Mouse (Mus musculus): ENCODE measurements around the gene Usp2. TPM values are rescaled to one million over a fixed set of nuclear protein-coding genes. Genes with fewer than 3 reads are reported as not detected.
"Not testable (repeated sequence)": the region's sequence is repeated elsewhere in the genome, so short reads cannot be mapped to it uniquely, and the experiment has no call there.

The Usp2 gene
- polyA plus RNA-seq, 1 experiment from 2014 or later = 31.9 TPM

DNA sequence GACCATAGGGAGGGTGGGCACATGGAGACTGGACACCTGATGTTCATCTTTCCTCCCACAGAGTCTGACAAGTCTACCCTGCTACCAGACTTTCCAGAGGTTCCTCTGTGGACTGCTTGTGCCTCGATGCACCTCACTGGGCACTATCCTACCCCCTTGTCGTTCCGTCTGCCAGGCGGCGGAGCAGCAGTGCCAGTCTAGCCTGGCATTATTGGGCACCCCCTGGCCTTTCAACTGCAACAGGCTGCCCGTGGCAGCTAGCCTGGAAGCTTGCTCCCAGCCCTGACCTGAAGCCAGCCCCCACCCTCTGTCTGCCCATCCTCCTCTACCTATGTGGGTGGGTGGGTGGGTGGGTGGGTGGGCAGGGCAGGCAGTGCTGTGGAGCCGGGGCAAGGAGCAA is 39.4 kb downstream of the Usp2 start:
- no peak overlapping the region for H3K4me3 ChIP-seq (replicated peaks)
- no peaks in the 10 kb centered on the region for H3K27me3 ChIP-seq
- no peak overlapping the region for H3K4me2 ChIP-seq
- H3K4me1 ChIP-seq = peaks cover 68% of the 10 kb centered on the region
- H3K27ac ChIP-seq = no peak overlapping the region
- 78% methylated on average over 7 of the region's 7 CpGs for WGBS
- H3K36me3 ChIP-seq = peaks cover 36% of the 10 kb centered on the region
- no peak for ATAC-seq (replicated peaks; ENCODE audit: low FRiP score)
- no peaks in the 10 kb centered on the region for H3K9me3 ChIP-seq (replicated peaks)
- H3K9ac ChIP-seq = no peak overlapping the region

DNA sequence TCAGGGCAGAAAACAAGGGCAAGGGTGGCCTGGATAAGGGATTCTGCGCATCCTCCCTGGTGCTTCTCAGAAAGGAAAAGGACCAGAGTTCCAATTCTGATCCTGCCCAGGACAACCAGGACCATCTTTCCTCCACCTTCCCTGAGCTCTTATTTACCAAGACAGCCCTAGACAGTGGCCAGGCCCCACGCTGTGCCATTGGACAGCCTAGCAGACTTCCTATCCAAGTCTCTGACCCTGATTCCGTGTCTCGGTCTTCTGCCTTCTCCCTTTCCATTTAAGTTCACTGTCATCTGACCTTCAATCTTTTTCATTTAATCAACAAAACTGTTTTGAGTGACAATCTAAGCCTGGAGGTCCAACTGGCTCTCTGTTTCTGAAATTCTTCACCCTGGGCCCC is 39.8 kb downstream of the Usp2 start:
- H3K27ac ChIP-seq = peak overlapping the region; percentile 86
- H3K4me3 ChIP-seq (replicated peaks) = no peak overlapping the region; the same call in 1 of the 2 replicates
- 0 out of 2 replicates have a peak overlapping the region, but pooled peaks have one; percentile 55 for H3K4me2 ChIP-seq
- H3K9ac ChIP-seq = 0 out of 2 replicates have a peak overlapping the region, but pooled peaks have one; percentile 22
- ATAC-seq (replicated peaks; ENCODE audit: low FRiP score) = no peak
- H3K9me3 ChIP-seq (replicated peaks) = no peaks in the 10 kb centered on the region
- peaks cover 65% of the 10 kb centered on the region for H3K4me1 ChIP-seq
- WGBS = 71% methylated on average over 4 of the region's 4 CpGs
- H3K36me3 ChIP-seq = peaks cover 36% of the 10 kb centered on the region
- no peaks in the 10 kb centered on the region for H3K27me3 ChIP-seq

- peaks cover 36% of the 10 kb centered on the region for H3K36me3 ChIP-seq
- peak; percentile 55 for ATAC-seq (replicated peaks; ENCODE audit: low FRiP score)
- H3K27ac ChIP-seq = peak within 1 kb of the TSS; percentile 86
- no peaks in the 10 kb centered on the region for H3K9me3 ChIP-seq (replicated peaks)
- WGBS = 20% methylated on average over 8 of the region's 8 CpGs
- peaks cover 65% of the 10 kb centered on the region for H3K4me1 ChIP-seq
- peak within 1 kb of the TSS; percentile 23 for H3K4me3 ChIP-seq (replicated peaks)
- peak within 1 kb of the TSS; percentile 22; the same call in 1 of the 2 replicates for H3K9ac ChIP-seq
- peak within 1 kb of the TSS; percentile 55 for H3K4me2 ChIP-seq
- no peaks in the 10 kb centered on the region for H3K27me3 ChIP-seq
These were observed 40.3 kb downstream of the Usp2 start, which contains the start of gene C1qtnf5 for GRCm38 (mm10) chr9:44107110-44107509. C1qtnf5 (plus strand) TSS chr9:44107245.

GRCm38 (mm10) chr9:44107557-44108179 is 40.8 kb downstream of the Usp2 start:
- Histone ChIP-seq H3K36me3 (peaks cover 36% of the 10 kb centered on the region), H3K9ac (peak overlapping the region; percentile 22; the same call in 1 of the 2 replicates), H3K4me3 (replicated peaks) (peak overlapping the region; percentile 23), H3K4me2 (peak overlapping the region; percentile 55), H3K27ac (peak overlapping the region; percentile 86), H3K9me3 (replicated peaks) (no peaks in the 10 kb centered on the region), H3K4me1 (peaks cover 63% of the 10 kb centered on the region), H3K27me3 (no peaks in the 10 kb centered on the region)
- WGBS = 32% methylated on average over 25 of the region's 25 CpGs
- no peak; the same call in none of the 2 replicates for ATAC-seq (replicated peaks; ENCODE audit: low FRiP score)

DNA sequence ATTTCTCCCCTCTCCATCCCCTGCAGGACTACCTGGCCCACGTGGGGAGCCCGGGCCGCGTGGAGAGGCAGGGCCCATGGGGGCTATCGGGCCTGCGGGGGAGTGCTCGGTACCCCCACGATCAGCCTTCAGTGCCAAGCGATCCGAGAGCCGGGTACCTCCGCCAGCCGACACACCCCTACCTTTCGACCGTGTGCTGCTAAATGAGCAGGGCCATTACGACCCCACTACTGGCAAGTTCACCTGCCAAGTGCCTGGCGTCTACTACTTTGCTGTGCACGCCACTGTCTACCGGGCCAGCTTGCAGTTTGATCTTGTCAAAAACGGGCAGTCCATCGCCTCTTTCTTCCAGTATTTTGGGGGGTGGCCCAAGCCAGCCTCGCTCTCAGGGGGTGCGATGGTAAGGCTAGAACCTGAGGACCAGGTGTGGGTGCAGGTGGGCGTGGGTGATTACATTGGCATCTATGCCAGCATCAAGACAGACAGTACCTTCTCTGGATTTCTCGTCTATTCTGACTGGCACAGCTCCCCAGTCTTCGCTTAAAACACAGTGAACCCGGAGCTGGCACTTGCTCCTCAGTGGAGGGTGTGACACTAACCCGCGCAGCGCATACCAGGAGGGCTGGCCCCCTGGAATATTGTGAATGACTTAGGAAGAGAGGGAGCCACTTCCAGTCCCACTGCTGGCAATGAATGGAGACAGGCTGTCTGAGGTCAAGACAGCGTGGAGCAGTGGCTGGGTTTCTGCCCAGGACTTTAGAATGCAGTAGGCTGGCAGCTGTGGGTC is 41.6 kb downstream of the Usp2 start:
- no peak for ATAC-seq (replicated peaks; ENCODE audit: low FRiP score)
- Histone ChIP-seq H3K27ac (peak overlapping the region; percentile 86; the same call in 1 of the 2 replicates), H3K9me3 (replicated peaks) (no peaks in the 10 kb centered on the region), H3K36me3 (peaks cover 36% of the 10 kb centered on the region), H3K4me1 (peaks cover 62% of the 10 kb centered on the region), H3K27me3 (no peaks in the 10 kb centered on the region), H3K9ac (peak overlapping the region; percentile 31; the same call in 1 of the 2 replicates), H3K4me2 (peak overlapping the region; percentile 55), H3K4me3 (replicated peaks) (peak overlapping the region; percentile 30; the same call in 1 of the 2 replicates)
- 72% methylated on average over 31 of the region's 31 CpGs for WGBS

DNA sequence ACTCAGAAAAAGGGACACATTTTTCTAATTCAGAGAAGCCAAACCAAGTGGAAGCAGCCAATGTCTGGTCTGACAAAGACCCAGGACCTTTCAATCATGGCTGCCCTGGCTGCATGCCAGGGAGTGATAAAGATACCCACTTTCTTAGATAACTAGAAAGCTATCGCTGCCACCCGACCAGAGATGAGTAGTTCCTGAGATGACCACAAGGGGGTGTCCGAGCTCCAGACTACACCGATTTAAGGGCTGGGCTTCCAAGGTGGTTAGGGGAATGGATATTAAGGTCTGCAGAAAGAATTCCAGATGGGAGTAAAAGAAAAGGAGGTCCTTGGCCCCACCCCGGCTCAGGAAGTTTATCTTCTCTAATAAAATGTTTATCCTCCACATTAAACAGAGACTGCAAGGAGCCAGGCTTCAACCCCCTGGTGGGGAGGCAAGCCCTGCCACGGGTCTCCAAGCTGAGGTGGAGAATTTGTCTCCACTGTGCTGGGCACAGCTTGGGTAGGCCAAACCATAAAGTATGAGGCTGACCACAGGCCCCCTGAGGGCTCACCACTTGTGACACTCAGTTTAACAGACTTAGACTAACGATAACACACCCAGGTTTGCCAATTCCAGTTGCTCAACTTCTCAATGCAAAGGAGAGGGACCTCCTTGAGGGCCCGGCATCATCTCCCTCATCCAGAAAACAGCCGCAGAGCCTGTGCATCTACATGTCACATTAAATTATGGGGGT is 42.7 kb downstream of the Usp2 start:
- Histone ChIP-seq H3K36me3 (peaks cover 32% of the 10 kb centered on the region), H3K4me3 (replicated peaks) (peak overlapping the region; percentile 30), H3K4me1 (peaks cover 68% of the 10 kb centered on the region), H3K27me3 (no peaks in the 10 kb centered on the region), H3K9ac (0 out of 2 replicates have a peak overlapping the region, but pooled peaks have one; percentile 11), H3K4me2 (peak overlapping the region; percentile 55), H3K27ac (peak overlapping the region; percentile 54; the same call in 1 of the 2 replicates), H3K9me3 (replicated peaks) (no peaks in the 10 kb centered on the region)
- ATAC-seq (replicated peaks; ENCODE audit: low FRiP score) = no peak
- 18% methylated on average over 9 of the region's 9 CpGs for WGBS

DNA sequence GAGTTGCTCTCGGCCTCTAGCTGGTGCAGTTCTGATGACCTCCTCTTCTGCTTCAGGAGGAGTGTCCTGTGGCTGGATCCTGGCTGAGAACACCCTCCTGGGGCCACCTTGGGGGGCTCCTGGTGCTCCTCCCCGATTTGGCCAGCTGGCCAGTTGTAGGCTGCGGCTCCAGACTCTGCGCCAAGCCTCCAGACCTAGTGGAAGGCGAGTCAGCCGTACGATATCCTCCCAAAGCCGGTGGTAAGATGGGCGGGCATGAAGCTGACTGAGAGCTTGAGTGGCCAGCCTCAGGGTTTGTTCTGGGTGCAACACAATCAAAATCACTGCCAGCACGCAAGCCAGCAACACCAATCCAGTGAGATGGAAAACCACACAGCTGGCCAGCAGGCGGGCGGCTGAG is 45.1 kb downstream of the Usp2 start:
- H3K9ac ChIP-seq; H3K27ac ChIP-seq; H3K9me3 ChIP-seq (replicated peaks); ATAC-seq (replicated peaks; ENCODE audit: low FRiP score); H3K27me3 ChIP-seq: not testable (repeated sequence)
- H3K4me3 ChIP-seq (replicated peaks) = peak overlapping the region; percentile 76
- 46% methylated on average over 10 of the region's 12 CpGs for WGBS
- H3K4me1 ChIP-seq = peaks cover 57% of the 10 kb centered on the region
- peaks cover 21% of the 10 kb centered on the region for H3K36me3 ChIP-seq
- peak overlapping the region; percentile 65 for H3K4me2 ChIP-seq

GRCm38 (mm10) chr9:44113105-44113789 is 46.4 kb downstream of the Usp2 start, which contains the start of the genes Gm49380 and Rnf26:
Gm49380 (minus strand) TSS chr9:44113500.
Rnf26 (minus strand) TSS chr9:44113517.
- H3K9me3 ChIP-seq (replicated peaks) = no peaks in the 10 kb centered on the region
- H3K9ac ChIP-seq = peak within 1 kb of the TSS; percentile 85
- H3K4me1 ChIP-seq = peaks cover 44% of the 10 kb centered on the region
- peak within 1 kb of the TSS; percentile 76 for H3K4me3 ChIP-seq (replicated peaks)
- peaks cover 17% of the 10 kb centered on the region for H3K36me3 ChIP-seq
- peak within 1 kb of the TSS; percentile 81 for H3K27ac ChIP-seq
- H3K27me3 ChIP-seq = no peaks in the 10 kb centered on the region
- peak; percentile 93 for ATAC-seq (replicated peaks; ENCODE audit: low FRiP score)
- WGBS = 1% methylated on average over 51 of the region's 51 CpGs
- H3K4me2 ChIP-seq = peak within 1 kb of the TSS; percentile 65

DNA sequence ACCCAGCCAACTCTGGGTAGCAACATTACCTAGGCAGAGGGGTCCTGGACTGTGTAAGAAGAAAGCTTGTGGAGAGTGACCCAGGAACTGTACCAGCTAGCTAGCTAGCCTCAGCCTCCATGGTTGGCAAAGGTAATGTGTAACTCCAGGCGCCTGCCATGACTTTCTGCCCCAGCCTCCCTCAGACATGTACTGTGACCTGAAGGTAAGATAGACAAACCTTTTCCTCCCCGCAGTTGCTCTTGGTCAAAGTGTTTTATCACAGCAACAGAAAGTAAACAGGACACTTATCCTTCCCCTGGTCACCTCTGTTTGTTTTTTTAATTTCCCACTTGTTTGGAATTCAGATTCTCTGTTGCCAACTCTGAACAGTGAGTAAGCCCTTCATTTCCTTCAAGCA is 47.6 kb downstream of the Usp2 start:
- Histone ChIP-seq H3K27ac (peak overlapping the region; percentile 22; the same call in 1 of the 2 replicates), H3K27me3 (no peaks in the 10 kb centered on the region), H3K4me3 (replicated peaks) (no peak overlapping the region), H3K4me1 (peaks cover 32% of the 10 kb centered on the region), H3K36me3 (0 out of 2 replicates have a peak, but pooled peaks cover 10% of the 10 kb centered on the region), H3K9ac (no peak overlapping the region), H3K9me3 (replicated peaks) (no peaks in the 10 kb centered on the region), H3K4me2 (no peak overlapping the region)
- 71% methylated on average over 2 of the region's 2 CpGs for WGBS
- ATAC-seq (replicated peaks; ENCODE audit: low FRiP score) = no peak

- ATAC-seq (replicated peaks; ENCODE audit: low FRiP score) = no peak
- 0 out of 2 replicates have a peak, but pooled peaks cover under 1% of the 10 kb centered on the region for H3K36me3 ChIP-seq
- no peaks in the 10 kb centered on the region for H3K27me3 ChIP-seq
- H3K9ac ChIP-seq = no peak overlapping the region
- H3K27ac ChIP-seq = no peak overlapping the region
- H3K9me3 ChIP-seq (replicated peaks) = no peaks in the 10 kb centered on the region
- 85% methylated on average over 9 of the region's 9 CpGs for WGBS
- H3K4me2 ChIP-seq = no peak overlapping the region
- no peak overlapping the region for H3K4me3 ChIP-seq (replicated peaks)
- H3K4me1 ChIP-seq = peaks cover 20% of the 10 kb centered on the region
These were observed 48.8 kb downstream of the Usp2 start for GRCm38 (mm10) chr9:44115599-44115998.

DNA sequence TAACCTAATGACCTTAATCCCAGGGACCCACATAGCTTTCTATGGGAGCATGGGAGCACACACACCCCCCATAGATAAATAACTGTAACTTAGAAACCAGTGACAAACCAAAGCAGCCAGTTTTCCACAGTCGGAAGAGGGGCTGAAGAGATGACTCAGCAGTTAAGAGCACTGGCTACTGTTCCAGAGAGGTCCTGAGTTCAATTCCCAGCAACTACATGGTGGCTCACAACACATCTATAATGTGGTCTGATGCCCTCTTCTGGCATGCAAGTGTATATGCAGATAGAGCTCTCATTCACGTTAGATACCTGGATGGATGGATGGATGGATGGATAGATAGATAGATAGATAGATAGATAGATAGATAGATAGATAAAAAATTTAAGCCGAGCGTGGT is 49.4 kb downstream of the Usp2 start:
- H3K9ac ChIP-seq = no peak overlapping the region
- ATAC-seq (replicated peaks; ENCODE audit: low FRiP score) = no peak
- H3K36me3 ChIP-seq = no peaks in the 10 kb centered on the region
- no peaks in the 10 kb centered on the region for H3K9me3 ChIP-seq (replicated peaks)
- H3K27me3 ChIP-seq = no peaks in the 10 kb centered on the region
- no peak overlapping the region for H3K27ac ChIP-seq
- WGBS = 92% methylated on average over 4 of the region's 4 CpGs
- no peak overlapping the region for H3K4me3 ChIP-seq (replicated peaks)
- peaks cover 17% of the 10 kb centered on the region for H3K4me1 ChIP-seq
- H3K4me2 ChIP-seq = no peak overlapping the region

All from kidney, embryonic 15.5 days (tissue).